Mouse (Mus musculus) liver, embryonic 14.5 days (tissue): ENCODE measurements around the gene Carns1.

Experiments used
- CTCF ChIP-seq: IDR thresholded peaks from 2 replicates; pipeline ENCODE4 v1.5.1; 2016; ENCODE audit warnings: antibody characterized with exemption, low read depth, control low read depth
- EP300 ChIP-seq: IDR thresholded peaks from 2 replicates; pipeline ENCODE4 v1.6.1; 2016; ENCODE audit warnings: antibody characterized with exemption, low read depth

DNA sequence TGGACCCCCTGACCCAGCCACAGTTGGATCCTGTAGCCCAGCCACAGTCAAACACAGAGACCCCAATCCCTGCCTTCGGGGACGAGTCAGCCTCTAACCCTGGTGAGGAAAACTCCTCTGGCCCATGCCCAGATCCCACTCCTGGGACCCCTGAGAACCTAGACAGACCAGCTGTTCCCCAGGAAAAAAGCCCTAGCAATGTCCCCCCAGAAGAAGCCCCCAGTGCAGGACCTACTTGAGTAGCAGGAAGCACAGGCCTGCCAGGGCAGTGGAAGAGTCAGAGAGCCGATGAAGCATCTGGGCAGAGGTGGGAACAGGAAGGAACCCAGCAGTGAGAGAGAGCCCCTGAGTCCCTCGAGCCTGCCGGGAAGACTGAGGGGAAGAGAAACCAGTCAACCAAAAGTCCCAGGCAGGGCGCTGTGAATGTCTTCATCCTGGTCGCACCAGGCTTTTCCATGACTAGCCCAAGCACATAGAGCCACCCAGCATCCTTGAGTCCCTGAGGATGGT is 31.5 kb downstream of the Carns1 start, which contains the start of gene Cabp4:
- TF ChIP-seq CTCF, result no peak
- TF ChIP-seq EP300, result no peak
